Mouse (Mus musculus): ENCODE measurements around the gene Nr4a1.

DNA sequence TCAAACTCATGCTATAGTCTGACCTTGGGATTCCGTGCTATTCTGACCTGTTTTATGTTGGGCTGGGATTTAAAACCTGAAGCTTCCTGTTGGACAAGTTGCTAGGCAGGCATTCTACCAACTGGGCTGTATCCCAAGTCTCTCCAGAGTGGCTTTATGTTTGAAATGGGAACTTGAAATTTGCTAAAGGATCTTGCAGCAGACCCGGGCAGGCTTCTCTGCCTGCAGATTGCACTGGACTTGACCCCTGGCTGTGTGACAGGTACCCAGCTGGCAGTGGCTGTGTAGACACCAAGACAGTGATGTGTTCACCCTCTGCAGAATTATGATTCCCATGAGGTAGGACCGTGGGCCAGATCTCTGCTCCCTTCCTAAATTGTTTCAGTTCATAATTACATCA, 37.9 kb downstream of the Nr4a1 start:
- TF ChIP-seq GATA1 (IDR thresholded peaks at IDR 0.05; ENCODE audit: low read length) (no peak), TAL1 (IDR thresholded peaks at IDR 0.05; ENCODE audit: low read length) (no peak)

Data from erythroblast, embryonic 14.5 days (primary cell).